Mouse (Mus musculus): ENCODE results near the gene Gm20431. TPM values are rescaled to one million over a fixed set of nuclear protein-coding genes. Genes with fewer than 3 reads are reported as not detected.

Gene Gm20431
- polyA plus RNA-seq, 1 experiment, result 0.10 TPM

- Histone ChIP-seq H3K27ac (ENCODE audit: insufficient read depth, low read depth, low read length) (no peak overlapping the region), H3K27me3 (ENCODE audit: control insufficient read depth, insufficient read depth, low read length) (no peaks in the 10 kb centered on the region), H3K4me1 (ENCODE audit: control insufficient read depth, insufficient read depth, insufficient read length, low read length) (peaks cover 45% of the 10 kb centered on the region), H3K36me3 (ENCODE audit: control insufficient read depth, insufficient read depth, low read length) (peaks cover 10% of the 10 kb centered on the region; the same call in 1 of the 2 replicates), H3K4me3 (ENCODE audit: low read depth, low read length) (no peak overlapping the region)
- TF ChIP-seq POLR2A (IDR thresholded peaks at IDR 0.05; ENCODE audit: low read depth, low read length) (no peak), CTCF (IDR thresholded peaks at IDR 0.05; ENCODE audit: extremely low read depth, insufficient read length, insufficient replicate concordance, low read depth, low read length) (no peak)
- WGBS, result 60% methylated on average over 3 of the region's 3 CpGs
Observed at GRCm38 (mm10) chr2:167692831-167693230, 31.5 kb upstream of the Gm20431 start.

DNA sequence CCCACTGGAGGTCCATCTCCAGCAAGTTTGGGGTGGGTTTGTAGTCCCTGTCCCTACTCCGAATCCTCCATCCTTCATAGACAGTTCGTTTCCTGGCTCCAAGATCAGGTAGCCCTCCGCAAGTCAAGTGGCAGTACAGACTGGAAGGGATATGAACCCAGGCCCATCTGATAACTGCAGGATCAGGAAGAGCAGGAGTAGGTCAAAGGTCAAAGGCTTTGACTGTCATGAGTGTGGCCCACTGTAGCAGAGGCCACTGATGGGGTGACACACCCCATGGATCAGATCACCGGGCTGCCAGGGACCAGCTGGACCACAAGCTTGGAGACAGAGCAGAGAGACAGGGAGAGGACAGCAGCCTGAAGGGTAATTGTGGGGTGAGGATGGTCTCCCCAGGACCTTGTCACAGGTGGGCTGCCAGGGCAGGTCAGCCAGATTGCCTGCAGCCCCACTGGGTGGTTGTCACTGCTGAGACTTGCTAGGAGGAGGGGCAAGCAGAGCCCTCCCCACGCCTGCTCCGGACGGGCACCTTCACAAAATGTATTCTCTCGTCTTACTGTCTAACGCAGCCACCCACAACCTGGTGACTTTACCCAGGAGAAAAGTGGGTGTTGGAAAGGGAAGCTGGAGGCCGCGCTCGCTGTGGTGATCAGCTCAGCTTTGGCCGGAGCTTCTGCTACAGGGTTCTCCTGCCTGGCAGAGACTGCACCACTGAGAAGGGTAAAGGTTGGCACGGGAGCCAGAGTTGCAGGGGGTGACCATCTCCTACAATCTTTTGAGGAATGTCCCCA lies 30.8 kb upstream of the Gm20431 start:
- TF ChIP-seq POLR2A (IDR thresholded peaks at IDR 0.05; ENCODE audit: low read depth, low read length), result no peak
- no peak for TF ChIP-seq CTCF (IDR thresholded peaks at IDR 0.05; ENCODE audit: extremely low read depth, insufficient read length, insufficient replicate concordance, low read depth, low read length)
- Histone ChIP-seq H3K27ac (ENCODE audit: insufficient read depth, low read depth, low read length) (peak overlapping the region; percentile 86), H3K4me1 (ENCODE audit: control insufficient read depth, insufficient read depth, insufficient read length, low read length) (peaks cover 50% of the 10 kb centered on the region), H3K4me3 (ENCODE audit: low read depth, low read length) (peak overlapping the region; percentile 84), H3K27me3 (ENCODE audit: control insufficient read depth, insufficient read depth, low read length) (no peaks in the 10 kb centered on the region), H3K36me3 (ENCODE audit: control insufficient read depth, insufficient read depth, low read length) (peaks cover 10% of the 10 kb centered on the region; the same call in 1 of the 2 replicates)
- WGBS, result 63% methylated on average over 14 of the region's 14 CpGs

DNA sequence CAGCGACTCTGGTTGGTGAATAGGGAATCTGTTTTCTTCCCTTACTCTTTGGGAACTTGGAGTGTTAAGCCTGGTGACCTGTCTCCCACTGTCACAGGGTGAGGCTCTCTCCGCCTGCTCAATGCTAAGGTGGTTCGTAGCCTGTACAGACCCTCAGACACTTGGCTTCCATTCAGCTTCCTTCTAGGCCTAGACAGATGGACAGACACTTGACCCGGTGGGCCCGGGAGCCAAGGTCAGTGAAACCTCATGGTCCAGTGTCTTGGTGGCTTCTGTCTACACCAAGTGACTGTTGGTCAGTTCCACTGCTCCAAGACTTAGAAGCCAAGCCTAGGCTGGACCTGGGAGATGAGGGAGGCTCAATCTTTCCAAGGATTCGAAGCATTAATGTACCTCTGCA lies 30.1 kb upstream of the Gm20431 start:
- H3K27me3 ChIP-seq (ENCODE audit: control insufficient read depth, insufficient read depth, low read length), result no peaks in the 10 kb centered on the region
- no peak for TF ChIP-seq POLR2A (IDR thresholded peaks at IDR 0.05; ENCODE audit: low read depth, low read length)
- TF ChIP-seq CTCF (IDR thresholded peaks at IDR 0.05; ENCODE audit: extremely low read depth, insufficient read length, insufficient replicate concordance, low read depth, low read length), result no peak
- H3K36me3 ChIP-seq (ENCODE audit: control insufficient read depth, insufficient read depth, low read length), result peaks cover 10% of the 10 kb centered on the region; the same call in 1 of the 2 replicates
- H3K4me1 ChIP-seq (ENCODE audit: control insufficient read depth, insufficient read depth, insufficient read length, low read length), result peaks cover 48% of the 10 kb centered on the region
- 64% methylated on average over 6 of the region's 6 CpGs for WGBS
- H3K4me3 ChIP-seq (ENCODE audit: low read depth, low read length), result peak overlapping the region; percentile 84
- peak overlapping the region; percentile 86 for H3K27ac ChIP-seq (ENCODE audit: insufficient read depth, low read depth, low read length)

- no peaks in the 10 kb centered on the region for H3K27me3 ChIP-seq (ENCODE audit: control insufficient read depth, insufficient read depth, low read length)
- peak overlapping the region; percentile 86 for H3K27ac ChIP-seq (ENCODE audit: insufficient read depth, low read depth, low read length)
- 22% methylated on average over 12 of the region's 12 CpGs for WGBS
- peaks cover 10% of the 10 kb centered on the region; the same call in 1 of the 2 replicates for H3K36me3 ChIP-seq (ENCODE audit: control insufficient read depth, insufficient read depth, low read length)
- TF ChIP-seq POLR2A (IDR thresholded peaks at IDR 0.05; ENCODE audit: low read depth, low read length), result no peak
- no peak for TF ChIP-seq CTCF (IDR thresholded peaks at IDR 0.05; ENCODE audit: extremely low read depth, insufficient read length, insufficient replicate concordance, low read depth, low read length)
- peaks cover 43% of the 10 kb centered on the region for H3K4me1 ChIP-seq (ENCODE audit: control insufficient read depth, insufficient read depth, insufficient read length, low read length)
- peak overlapping the region; percentile 84 for H3K4me3 ChIP-seq (ENCODE audit: low read depth, low read length)
Observed at GRCm38 (mm10) chr2:167690962-167691311, 29.6 kb upstream of the Gm20431 start.

DNA sequence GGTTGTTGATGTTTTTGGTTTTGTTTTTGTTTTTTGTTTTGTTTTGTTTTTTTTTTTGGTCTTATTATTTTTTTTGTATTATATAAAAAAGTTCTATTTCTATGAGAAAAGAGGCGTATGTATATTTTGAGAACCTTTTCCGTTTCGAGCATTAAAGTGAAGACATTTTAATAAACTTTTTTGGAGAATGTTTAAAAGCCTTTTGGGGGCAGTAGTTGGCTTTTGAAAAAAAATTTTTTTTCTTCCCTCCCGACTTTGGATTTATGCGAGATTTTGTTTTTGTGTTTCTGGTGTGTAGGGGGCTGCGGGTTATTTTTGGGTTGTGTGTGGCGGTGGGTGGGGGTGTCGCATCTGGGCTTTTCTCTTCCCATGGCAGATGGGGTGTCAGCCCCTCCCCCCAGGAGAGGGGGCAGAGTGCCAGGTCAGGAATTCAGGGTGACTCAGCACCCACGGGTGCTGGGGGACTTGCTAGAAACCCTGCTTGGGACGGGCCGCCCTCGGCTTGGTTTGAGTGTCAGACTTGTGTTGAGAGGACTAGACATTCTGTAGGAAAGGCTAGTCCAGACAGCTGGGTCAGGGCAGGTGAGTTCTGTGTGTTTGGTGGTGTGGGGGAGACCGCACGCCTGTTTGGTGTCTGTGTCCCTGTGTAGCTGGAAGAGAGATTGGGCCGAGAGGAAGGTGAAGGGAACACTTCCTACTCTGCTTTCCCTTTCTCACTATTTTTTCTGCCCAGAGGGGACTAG lies 29.1 kb upstream of the Gm20431 start:
- Histone ChIP-seq H3K27me3 (ENCODE audit: control insufficient read depth, insufficient read depth, low read length) (no peaks in the 10 kb centered on the region), H3K36me3 (ENCODE audit: control insufficient read depth, insufficient read depth, low read length) (peaks cover 10% of the 10 kb centered on the region; the same call in 1 of the 2 replicates), H3K4me3 (ENCODE audit: low read depth, low read length) (peak overlapping the region; percentile 91), H3K4me1 (ENCODE audit: control insufficient read depth, insufficient read depth, insufficient read length, low read length) (peaks cover 38% of the 10 kb centered on the region), H3K27ac (ENCODE audit: insufficient read depth, low read depth, low read length) (peak overlapping the region; percentile 93)
- WGBS, result 9% methylated on average over 15 of the region's 15 CpGs
- no peak for TF ChIP-seq POLR2A (IDR thresholded peaks at IDR 0.05; ENCODE audit: low read depth, low read length)
- no peak for TF ChIP-seq CTCF (IDR thresholded peaks at IDR 0.05; ENCODE audit: extremely low read depth, insufficient read length, insufficient replicate concordance, low read depth, low read length)

GRCm38 (mm10) chr2:167689501-167690218 lies 28.4 kb upstream of the Gm20431 start, which contains the start of gene Tmem189:
Gene Tmem189, minus strand, starts transcription at chr2:167689822.
- no peak for TF ChIP-seq CTCF (IDR thresholded peaks at IDR 0.05; ENCODE audit: extremely low read depth, insufficient read length, insufficient replicate concordance, low read depth, low read length)
- peak; percentile 50 for TF ChIP-seq POLR2A (IDR thresholded peaks at IDR 0.05; ENCODE audit: low read depth, low read length)
- H3K27ac ChIP-seq (ENCODE audit: insufficient read depth, low read depth, low read length), result peak within 1 kb of the TSS; percentile 93
- peak within 1 kb of the TSS; percentile 91 for H3K4me3 ChIP-seq (ENCODE audit: low read depth, low read length)
- peaks cover 36% of the 10 kb centered on the region for H3K4me1 ChIP-seq (ENCODE audit: control insufficient read depth, insufficient read depth, insufficient read length, low read length)
- peaks cover 10% of the 10 kb centered on the region; the same call in 1 of the 2 replicates for H3K36me3 ChIP-seq (ENCODE audit: control insufficient read depth, insufficient read depth, low read length)
- WGBS, result under 1% methylated on average over 99 of the region's 99 CpGs
- H3K27me3 ChIP-seq (ENCODE audit: control insufficient read depth, insufficient read depth, low read length), result no peaks in the 10 kb centered on the region

Measured in small intestine, adult 2 months (tissue).